Mouse (Mus musculus) liver, embryonic 15.5 days (tissue): ENCODE data around the gene Paxbp1. TPM values are rescaled to one million over a fixed set of nuclear protein-coding genes. Genes with fewer than 3 reads are reported as not detected.
A peak's percentile ranks its signal among the peaks of the same experiment; 100 is the strongest.

Experiments used
- ATAC-seq: fragments of 200-750 bp; cut with Nextera tagmentation; 2 replicates; pipeline ENCODE4 v1.8.0; 2017; ENCODE audit warnings: moderate number of reproducible peaks, mild to moderate bottlenecking, moderate library complexity; ENCODE audit not compliant: insufficient read depth
- H3K27ac ChIP-seq: fragments of 300-500 bp; sonication (generic); replicated peaks from 2 replicates; pipeline ENCODE4 v1.5.1; 2015; ENCODE audit warnings: mild to moderate bottlenecking, inconsistent platforms
- H3K27me3 ChIP-seq: fragments of 300-500 bp; sonication (generic); 2 replicates; pipeline ENCODE4 v1.6.1; 2015; ENCODE audit warnings: mild to moderate bottlenecking, inconsistent platforms
- H3K36me3 ChIP-seq: fragments of 300-500 bp; sonication (generic); replicated peaks from 2 replicates; pipeline ENCODE4 v1.6.1; 2015; ENCODE audit warnings: moderate library complexity, mild to moderate bottlenecking, inconsistent platforms
- H3K4me1 ChIP-seq: fragments of 300-500 bp; sonication (generic); replicated peaks from 2 replicates; pipeline ENCODE4 v1.6.1; 2015; ENCODE audit warnings: inconsistent platforms
- H3K4me2 ChIP-seq: fragments of 300-500 bp; sonication (generic); 2 replicates; pipeline ENCODE4 v1.6.1; 2015; ENCODE audit warnings: moderate library complexity, mild to moderate bottlenecking, inconsistent platforms
- H3K4me3 ChIP-seq: fragments of 300-500 bp; sonication (generic); replicated peaks from 2 replicates; pipeline ENCODE4 v1.5.1; 2015; ENCODE audit warnings: mild to moderate bottlenecking, inconsistent platforms
- H3K9ac ChIP-seq: fragments of 300-500 bp; sonication (generic); 2 replicates; pipeline ENCODE4 v1.6.1; 2015; ENCODE audit warnings: moderate library complexity, mild to moderate bottlenecking, inconsistent platforms
- H3K9me3 ChIP-seq: fragments of 300-500 bp; sonication (generic); replicated peaks from 2 replicates; pipeline ENCODE4 v1.6.1; 2016; ENCODE audit warnings: inconsistent platforms
- whole genome bisulfite sequencing: fragments of 180-500 bp; shearing (Covaris S2); methylation state at CpG from one replicate; pipeline ENCODE4 v1.1.7; 2015; ENCODE audit warnings: mixed read lengths; ENCODE audit not compliant: insufficient replicate concordance; 5-methylcytosine and 5-hydroxymethylcytosine counted together
- polyA plus RNA-seq: library from polyadenylated mRNA; unstranded; fragments of >200 nt; fragmentation: Nextera tagmentation; extraction: Ambion mirVana; gene quantifications from 2 replicates; pipeline ENCODE4 v1.2.1, GENCODE M21; 2015

Gene Paxbp1
- polyA plus RNA-seq, 1 experiment from 2014 or later = 16.3 TPM

DNA sequence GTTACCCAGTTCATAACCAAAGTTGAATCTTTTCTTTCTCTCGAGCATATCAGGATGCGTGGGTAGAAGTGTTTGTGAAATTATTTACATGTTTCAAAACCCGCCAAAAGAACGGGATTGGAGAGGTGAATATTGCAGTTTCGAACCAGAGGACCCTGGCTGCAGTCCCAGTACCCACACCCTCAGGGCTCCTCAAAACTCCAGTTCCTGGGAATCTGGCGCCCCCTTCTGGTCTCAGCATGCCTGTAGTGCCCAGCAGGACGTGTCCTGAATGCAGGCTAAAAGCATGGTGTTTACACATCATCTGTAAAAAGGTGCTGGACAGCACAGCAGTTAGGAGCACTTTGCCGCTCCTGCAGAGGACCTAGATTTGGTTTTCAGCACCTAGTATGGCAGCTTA is 1.2 kb upstream of the Paxbp1 start:
- Histone ChIP-seq H3K36me3 (peaks cover 16% of the 10 kb centered on the region), H3K27me3 (peaks cover 17% of the 10 kb centered on the region), H3K4me2 (peak overlapping the region; percentile 87), H3K4me3 (peak overlapping the region; percentile 92), H3K9ac (no peak overlapping the region), H3K4me1 (peaks cover 36% of the 10 kb centered on the region), H3K27ac (no peak overlapping the region), H3K9me3 (no peaks in the 10 kb centered on the region)
- no peak for ATAC-seq
- WGBS = 61% methylated on average over 8 of the region's 8 CpGs

DNA sequence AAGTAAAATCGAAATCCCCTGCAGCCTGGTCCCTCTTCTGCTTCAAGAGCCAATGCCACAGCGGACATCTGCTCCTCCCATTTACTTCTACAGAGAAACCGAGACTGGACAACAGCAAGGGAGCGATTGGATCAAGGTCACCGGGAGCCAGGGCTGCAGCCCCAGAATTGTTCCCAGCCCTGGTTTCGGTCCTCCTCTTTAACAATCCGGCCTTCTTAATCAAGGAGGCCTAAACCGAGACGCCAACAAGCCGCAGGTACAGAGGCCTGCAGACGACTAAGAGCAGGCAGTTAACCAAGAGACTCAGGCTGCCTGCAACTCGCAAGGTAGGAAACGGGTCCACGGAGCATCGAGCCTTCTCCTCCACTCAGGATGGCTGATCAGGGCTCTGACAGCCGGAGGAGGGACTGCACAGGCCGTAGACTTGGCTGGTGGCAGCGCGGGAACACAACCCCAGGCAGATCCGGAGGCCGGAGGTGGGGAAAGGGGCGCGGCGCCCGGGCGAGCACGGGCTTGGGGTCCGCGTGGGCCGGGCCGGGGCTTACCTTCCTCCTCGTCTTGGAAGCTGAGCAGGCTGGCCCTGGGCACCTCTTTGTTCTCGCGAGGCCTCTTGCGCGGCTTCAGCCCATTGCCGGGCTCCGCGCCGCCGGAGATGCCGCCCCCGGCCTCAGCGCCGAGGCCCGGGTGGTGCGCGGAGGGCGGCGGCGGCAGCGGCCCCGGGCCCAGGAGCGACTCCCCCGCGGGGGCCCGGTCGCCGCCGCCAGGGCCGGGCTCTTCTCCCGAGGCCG is 688 bp downstream of the Paxbp1 start:
- Histone ChIP-seq H3K9ac (peak overlapping the region; percentile 96), H3K4me3 (peak overlapping the region; percentile 92), H3K27ac (peak overlapping the region; percentile 92), H3K36me3 (peaks cover 31% of the 10 kb centered on the region), H3K4me2 (peak overlapping the region; percentile 87), H3K4me1 (peaks cover 37% of the 10 kb centered on the region), H3K9me3 (no peaks in the 10 kb centered on the region), H3K27me3 (peaks cover 8% of the 10 kb centered on the region; the same call in 1 of the 2 replicates)
- under 1% methylated on average over 63 of the region's 63 CpGs for whole genome bisulfite sequencing
- peak; percentile 42 for ATAC-seq

DNA sequence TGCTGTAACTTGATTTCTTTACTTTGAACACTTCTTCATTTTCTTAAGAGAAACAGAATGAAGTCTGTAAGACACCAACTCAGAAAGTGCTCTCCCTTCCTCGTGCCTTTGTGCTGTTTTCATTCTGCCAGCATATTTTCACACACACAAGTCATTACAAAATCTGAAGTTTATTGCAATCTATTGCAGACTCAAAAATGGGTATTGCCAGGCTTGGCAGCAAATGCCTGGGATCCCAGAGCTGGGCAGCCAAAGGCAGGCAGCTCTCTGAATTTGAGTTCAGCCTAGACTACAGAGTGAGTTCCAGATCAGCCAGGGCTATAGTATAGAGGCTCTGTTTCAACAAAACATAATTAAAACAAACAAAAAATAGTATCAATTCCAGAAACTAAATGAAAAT is 1.7 kb downstream of the Paxbp1 start:
- no peak overlapping the region for H3K27ac ChIP-seq
- H3K36me3 ChIP-seq = peaks cover 42% of the 10 kb centered on the region
- H3K4me1 ChIP-seq = peaks cover 37% of the 10 kb centered on the region
- H3K9me3 ChIP-seq = no peaks in the 10 kb centered on the region
- peak overlapping the region; percentile 48 for H3K9ac ChIP-seq
- peak overlapping the region; percentile 92 for H3K4me3 ChIP-seq
- ATAC-seq = no peak
- WGBS = 47% methylated on average over 1 of the region's 1 CpGs
- peak overlapping the region; percentile 87 for H3K4me2 ChIP-seq
- H3K27me3 ChIP-seq = peaks cover 5% of the 10 kb centered on the region; the same call in 1 of the 2 replicates

DNA sequence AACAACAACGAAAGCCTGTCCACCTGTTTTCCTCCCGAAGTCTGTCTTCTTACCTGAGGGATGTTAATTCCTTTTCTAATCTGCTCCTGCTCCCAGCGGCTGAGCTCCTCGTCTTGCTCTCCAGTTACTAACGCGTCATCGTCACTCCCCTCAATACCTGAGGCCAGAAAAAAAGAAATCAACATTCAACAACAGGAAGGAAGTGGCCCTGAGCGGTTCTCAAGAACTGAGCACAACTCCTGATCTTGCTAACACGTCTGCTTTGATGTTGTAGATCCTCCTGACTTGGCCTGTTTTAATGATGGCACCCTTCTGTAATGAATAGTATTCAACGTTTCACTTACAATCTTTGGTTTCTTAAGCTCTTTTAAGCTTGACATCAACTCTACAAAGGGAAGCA is 8.5 kb downstream of the Paxbp1 start:
- 84% methylated on average over 10 of the region's 10 CpGs for WGBS
- Histone ChIP-seq H3K9me3 (no peaks in the 10 kb centered on the region), H3K9ac (no peak overlapping the region), H3K27ac (no peak overlapping the region), H3K4me1 (peaks cover 5% of the 10 kb centered on the region; the same call in 1 of the 2 replicates), H3K27me3 (no peaks in the 10 kb centered on the region), H3K4me2 (no peak overlapping the region), H3K4me3 (no peak overlapping the region), H3K36me3 (peaks cover 89% of the 10 kb centered on the region)
- no peak for ATAC-seq

DNA sequence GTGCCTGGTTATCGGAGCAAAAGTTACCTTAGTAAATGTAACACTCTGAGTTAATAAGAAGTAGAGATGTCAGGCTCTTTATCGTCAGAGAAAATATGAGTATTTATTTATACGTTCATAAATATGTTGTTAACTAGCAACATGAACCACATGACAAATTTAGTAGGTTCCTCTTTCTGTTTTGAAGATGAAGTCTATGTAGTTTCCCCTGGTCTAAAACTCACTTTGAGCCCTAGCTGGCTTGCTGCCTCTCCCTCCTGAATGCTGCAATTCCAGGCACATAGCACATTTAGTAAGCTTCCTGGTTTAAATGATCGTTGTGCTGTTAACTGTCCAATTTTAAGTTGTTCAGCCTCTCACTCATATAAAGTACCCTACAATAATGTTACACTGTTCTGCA is 13.6 kb downstream of the Paxbp1 start:
- H3K4me1 ChIP-seq = no peaks in the 10 kb centered on the region
- H3K4me2 ChIP-seq = no peak overlapping the region
- no peak overlapping the region for H3K9ac ChIP-seq
- ATAC-seq = no peak
- no peaks in the 10 kb centered on the region for H3K27me3 ChIP-seq
- H3K9me3 ChIP-seq = no peaks in the 10 kb centered on the region
- WGBS = 88% methylated on average over 4 of the region's 4 CpGs
- H3K27ac ChIP-seq = no peak overlapping the region
- H3K4me3 ChIP-seq = no peak overlapping the region
- peaks cover 91% of the 10 kb centered on the region for H3K36me3 ChIP-seq

DNA sequence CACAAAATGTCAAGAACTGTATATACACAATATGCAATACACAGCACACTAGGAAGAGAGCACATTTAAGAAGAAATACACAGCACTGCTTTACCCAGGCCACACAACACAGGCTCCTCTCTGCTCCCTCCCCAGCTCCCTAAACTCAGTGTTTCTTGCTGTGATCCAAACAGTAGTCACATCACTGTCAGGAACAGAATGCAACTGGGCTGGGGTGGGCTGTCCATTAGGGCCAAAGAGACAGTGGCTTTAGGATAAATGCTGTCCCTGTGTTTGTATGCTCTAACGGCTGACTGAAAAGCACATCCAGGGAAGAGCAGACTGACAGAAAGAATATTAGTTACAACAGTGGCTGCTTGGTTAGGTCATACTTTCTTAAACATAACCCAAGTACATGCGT is 14.4 kb downstream of the Paxbp1 start:
- Histone ChIP-seq H3K9ac (no peak overlapping the region), H3K36me3 (peaks cover 92% of the 10 kb centered on the region), H3K9me3 (no peaks in the 10 kb centered on the region), H3K27ac (no peak overlapping the region), H3K4me3 (no peak overlapping the region), H3K27me3 (no peaks in the 10 kb centered on the region), H3K4me1 (no peaks in the 10 kb centered on the region), H3K4me2 (no peak overlapping the region)
- 85% methylated on average over 2 of the region's 2 CpGs for WGBS
- no peak for ATAC-seq

DNA sequence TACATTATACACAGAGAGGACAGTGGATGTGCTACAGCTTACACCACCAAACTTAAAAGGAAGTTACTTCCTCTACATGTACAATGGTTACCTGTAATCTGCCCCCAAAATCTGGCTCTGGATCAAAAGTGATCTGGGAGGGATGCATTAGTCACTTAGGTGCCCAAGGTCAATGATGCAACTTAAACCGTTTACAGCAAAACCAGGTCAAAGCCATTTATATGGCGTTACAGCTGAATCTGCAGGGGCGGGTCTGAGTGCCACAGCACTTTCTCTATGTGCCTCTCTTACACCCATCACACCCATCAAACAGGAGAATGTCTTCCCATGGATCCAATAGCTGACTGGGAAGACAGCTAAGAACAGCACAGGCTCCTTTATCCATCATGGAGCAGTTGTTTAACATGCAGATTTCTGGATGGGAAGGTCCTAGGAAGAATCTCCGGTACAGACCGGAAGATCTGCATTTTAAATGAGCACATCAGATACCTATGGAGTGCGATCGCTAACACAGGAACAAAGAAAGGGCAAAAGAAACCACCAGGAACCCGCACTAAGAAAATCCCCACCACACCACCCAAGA is 15.1 kb downstream of the Paxbp1 start:
- 89% methylated on average over 8 of the region's 8 CpGs for WGBS
- H3K27ac ChIP-seq = no peak overlapping the region
- ATAC-seq = no peak
- H3K4me3 ChIP-seq = no peak overlapping the region
- H3K9me3 ChIP-seq = no peaks in the 10 kb centered on the region
- H3K9ac ChIP-seq = no peak overlapping the region
- peaks cover 93% of the 10 kb centered on the region for H3K36me3 ChIP-seq
- no peaks in the 10 kb centered on the region for H3K27me3 ChIP-seq
- H3K4me1 ChIP-seq = no peaks in the 10 kb centered on the region
- no peak overlapping the region for H3K4me2 ChIP-seq

DNA sequence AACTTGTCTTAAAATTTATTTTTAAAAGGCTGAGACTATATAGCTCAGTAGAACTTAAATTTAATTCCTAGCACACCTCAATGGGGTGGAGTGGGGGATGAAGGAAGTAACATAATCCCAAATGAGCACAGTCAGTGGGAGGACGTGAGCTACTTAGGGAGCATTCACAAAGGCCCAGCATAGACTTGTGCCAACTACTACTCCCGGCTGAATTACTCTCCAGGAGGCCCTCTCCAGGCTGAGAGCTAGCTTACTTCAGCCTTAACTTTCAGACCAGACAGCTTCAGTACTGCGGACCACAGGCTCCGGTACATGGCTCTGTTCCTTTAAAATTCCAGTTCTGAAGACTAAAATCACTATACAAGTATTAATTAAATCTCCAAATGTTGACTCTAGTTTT is 18.1 kb downstream of the Paxbp1 start:
- Histone ChIP-seq H3K9me3 (no peaks in the 10 kb centered on the region), H3K4me2 (no peak overlapping the region), H3K9ac (no peak overlapping the region), H3K36me3 (peaks cover 92% of the 10 kb centered on the region), H3K4me1 (no peaks in the 10 kb centered on the region), H3K4me3 (no peak overlapping the region), H3K27me3 (no peaks in the 10 kb centered on the region), H3K27ac (no peak overlapping the region)
- 87% methylated on average over 4 of the region's 4 CpGs for WGBS
- ATAC-seq = no peak

DNA sequence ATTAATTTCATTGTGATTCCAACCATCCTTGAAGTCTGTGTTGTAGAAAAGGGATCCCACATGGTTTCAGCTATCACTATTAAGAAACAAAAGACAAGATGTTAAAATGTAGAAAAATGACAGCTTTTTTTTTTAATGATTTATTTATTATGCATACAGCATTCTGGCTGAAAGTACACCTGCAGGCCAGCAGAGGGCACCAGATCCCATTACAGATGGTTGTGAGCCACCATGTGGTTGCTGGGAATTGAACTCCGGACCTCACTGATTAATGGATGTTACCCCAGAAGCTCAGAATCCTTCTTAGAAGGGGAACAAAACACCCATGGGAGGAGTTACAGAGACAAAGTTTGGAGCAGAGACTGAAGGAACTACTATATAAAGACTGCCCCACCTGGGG is 21.0 kb downstream of the Paxbp1 start:
- H3K9ac ChIP-seq = no peak overlapping the region
- no peak for ATAC-seq
- H3K4me1 ChIP-seq = no peaks in the 10 kb centered on the region
- no peaks in the 10 kb centered on the region for H3K9me3 ChIP-seq
- whole genome bisulfite sequencing = 89% methylated on average over 1 of the region's 1 CpGs
- H3K4me3 ChIP-seq = no peak overlapping the region
- no peak overlapping the region for H3K27ac ChIP-seq
- H3K4me2 ChIP-seq = no peak overlapping the region
- H3K27me3 ChIP-seq = no peaks in the 10 kb centered on the region
- peaks cover 96% of the 10 kb centered on the region for H3K36me3 ChIP-seq

DNA sequence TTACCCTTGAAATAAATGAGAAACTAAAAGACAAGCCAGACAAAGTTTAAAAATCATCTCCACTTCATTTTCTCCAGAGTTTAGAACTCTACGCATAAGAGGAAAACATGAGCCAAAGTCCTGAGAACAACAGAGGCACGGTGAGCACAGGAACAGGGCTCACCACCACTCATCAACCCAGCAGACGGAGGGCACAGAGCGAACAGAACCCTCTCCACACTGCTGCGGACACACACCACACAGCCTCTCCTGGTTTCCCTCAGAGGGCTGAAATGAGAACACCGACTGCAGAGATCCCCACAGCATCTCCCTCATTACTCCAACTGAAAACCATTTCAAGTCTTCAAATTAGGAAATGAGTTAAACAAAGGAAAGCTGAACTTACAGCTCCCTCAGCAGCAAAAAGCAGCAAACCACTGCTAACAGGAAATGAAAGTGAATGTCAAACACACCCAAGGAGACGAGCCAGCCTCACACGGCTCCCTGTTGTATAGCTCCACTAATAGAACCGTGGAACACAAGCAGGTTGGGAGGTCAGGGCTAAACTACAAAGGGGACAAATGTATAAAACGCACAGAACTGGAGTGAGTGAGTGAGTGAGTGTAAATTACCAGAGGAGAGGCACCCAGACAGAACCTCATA is 23.4 kb downstream of the Paxbp1 start:
- Histone ChIP-seq H3K9ac (no peak overlapping the region), H3K27ac (no peak overlapping the region), H3K4me2 (no peak overlapping the region), H3K9me3 (no peaks in the 10 kb centered on the region), H3K27me3 (no peaks in the 10 kb centered on the region), H3K4me3 (no peak overlapping the region), H3K36me3 (peaks cover 91% of the 10 kb centered on the region), H3K4me1 (no peaks in the 10 kb centered on the region)
- WGBS = 85% methylated on average over 10 of the region's 10 CpGs
- ATAC-seq = no peak

DNA sequence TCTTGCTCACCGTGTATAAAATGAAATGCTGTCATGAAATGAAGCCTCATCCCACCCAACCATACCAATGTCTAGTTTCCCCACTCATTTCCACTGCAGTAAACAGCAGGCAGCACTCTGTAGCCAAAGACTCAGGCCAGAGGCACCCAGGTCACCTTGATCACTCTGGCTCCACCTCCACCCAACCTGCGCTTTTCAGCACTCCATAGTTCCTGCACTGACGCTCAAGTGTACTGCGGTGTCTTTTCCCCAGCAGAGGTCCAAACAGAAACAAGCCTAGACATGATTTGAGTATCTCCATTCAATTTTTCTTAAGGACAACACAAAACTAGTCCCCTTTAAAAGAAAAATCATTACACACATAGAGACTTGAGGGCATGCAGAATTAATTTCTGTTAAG is 24.9 kb downstream of the Paxbp1 start:
- WGBS = 91% methylated on average over 4 of the region's 4 CpGs
- Histone ChIP-seq H3K4me1 (no peaks in the 10 kb centered on the region), H3K9ac (no peak overlapping the region), H3K27ac (no peak overlapping the region), H3K36me3 (peaks cover 89% of the 10 kb centered on the region), H3K27me3 (no peaks in the 10 kb centered on the region), H3K9me3 (no peaks in the 10 kb centered on the region), H3K4me3 (no peak overlapping the region), H3K4me2 (no peak overlapping the region)
- ATAC-seq = no peak
